Mouse (Mus musculus) left cerebral cortex, postnatal 4 days (tissue): ENCODE measurements around the gene Sertad3. TPM values are rescaled to one million over a fixed set of nuclear protein-coding genes. Genes with fewer than 3 reads are reported as not detected.

ENCODE experiments used
- total RNA-seq, 2 experiments: library from RNA; stranded (reverse); gene quantifications; 2 replicates each; pipeline ENCODE4 v1.2.3; 2021

The Sertad3 gene
- total RNA-seq, 2 experiments from 2014 or later, result 3.1 to 3.2 TPM

Other genes with a start within 250 kb of the Sertad3 start
- 10 to 100 TPM; 14.1 to 14.3 TPM for gene Itpkc, start 245.1 kb upstream of the Sertad3 start, total RNA-seq
- gene Coq8b, start 240.7 kb upstream of the Sertad3 start, total RNA-seq, result 10 to 100 TPM; 23.6 to 27.0 TPM
- gene Numbl, start 215.3 kb upstream of the Sertad3 start, total RNA-seq, result 100 to 1,000 TPM; 101 to 104 TPM
- 10 to 100 TPM; 41.9 to 52.7 TPM for gene Ltbp4, start 136.1 kb upstream of the Sertad3 start, total RNA-seq
- 10 to 100 TPM; 47.2 to 52.4 TPM for gene Shkbp1, start 117.7 kb upstream of the Sertad3 start, total RNA-seq
- not detected for gene Gm20479, start 116.3 kb upstream of the Sertad3 start, total RNA-seq
- 10 to 100 TPM; 75.3 to 82.5 TPM for gene Sptbn4, start 26.1 kb upstream of the Sertad3 start, total RNA-seq
- 10 to 100 TPM in 1 of 2 experiments, 1 to 10 TPM in 1; 9.7 to 12.2 TPM for gene Blvrb, start 25.8 kb upstream of the Sertad3 start, total RNA-seq
- 1 to 10 TPM; 3.3 to 3.5 TPM for gene Sertad1, start 13.1 kb downstream of the Sertad3 start, total RNA-seq
- gene Prx, start 25.6 kb downstream of the Sertad3 start, total RNA-seq, result 1 to 10 TPM; 2.6 to 2.7 TPM
- gene Hipk4, start 49.5 kb downstream of the Sertad3 start, total RNA-seq, result 1 to 10 TPM in 1 of 2 experiments, under 1 TPM in 1; 0.40 to 1.1 TPM
- 100 to 1,000 TPM; 175 to 222 TPM for gene Pld3, start 79.5 kb downstream of the Sertad3 start, total RNA-seq
- gene 2310022A10Rik, start 79.5 kb downstream of the Sertad3 start, total RNA-seq, result 10 to 100 TPM; 27.4 to 33.1 TPM
- 10 to 100 TPM; 68.1 to 72.0 TPM for gene Akt2, start 117.8 kb downstream of the Sertad3 start, total RNA-seq
- 10 to 100 TPM; 80.0 to 91.0 TPM for gene Ttc9b, start 180.1 kb downstream of the Sertad3 start, total RNA-seq
- 100 to 1,000 TPM; 162 to 170 TPM for gene Map3k10, start 200.8 kb downstream of the Sertad3 start, total RNA-seq
- 10 to 100 TPM; 10.1 to 11.4 TPM for gene Zfp607b, start 215.6 kb downstream of the Sertad3 start, total RNA-seq